Mouse (Mus musculus): ENCODE results near the gene Baz1b.

- TF ChIP-seq POLR2A (IDR thresholded peaks at IDR 0.05; ENCODE audit: low read depth, low read length) (peak; percentile 85), CTCF (IDR thresholded peaks at IDR 0.05; ENCODE audit: borderline replicate concordance, insufficient read depth, low read length) (no peak)
Observed at GRCm38 (mm10) chr5:135168063-135169062, 18.7 kb upstream of the Baz1b start, which contains the start of gene Bcl7b.

All from embryonic fibroblast, embryonic 13.5 days (primary cell).